Mouse (Mus musculus): ENCODE measurements around the gene Slc9a1.

DNA sequence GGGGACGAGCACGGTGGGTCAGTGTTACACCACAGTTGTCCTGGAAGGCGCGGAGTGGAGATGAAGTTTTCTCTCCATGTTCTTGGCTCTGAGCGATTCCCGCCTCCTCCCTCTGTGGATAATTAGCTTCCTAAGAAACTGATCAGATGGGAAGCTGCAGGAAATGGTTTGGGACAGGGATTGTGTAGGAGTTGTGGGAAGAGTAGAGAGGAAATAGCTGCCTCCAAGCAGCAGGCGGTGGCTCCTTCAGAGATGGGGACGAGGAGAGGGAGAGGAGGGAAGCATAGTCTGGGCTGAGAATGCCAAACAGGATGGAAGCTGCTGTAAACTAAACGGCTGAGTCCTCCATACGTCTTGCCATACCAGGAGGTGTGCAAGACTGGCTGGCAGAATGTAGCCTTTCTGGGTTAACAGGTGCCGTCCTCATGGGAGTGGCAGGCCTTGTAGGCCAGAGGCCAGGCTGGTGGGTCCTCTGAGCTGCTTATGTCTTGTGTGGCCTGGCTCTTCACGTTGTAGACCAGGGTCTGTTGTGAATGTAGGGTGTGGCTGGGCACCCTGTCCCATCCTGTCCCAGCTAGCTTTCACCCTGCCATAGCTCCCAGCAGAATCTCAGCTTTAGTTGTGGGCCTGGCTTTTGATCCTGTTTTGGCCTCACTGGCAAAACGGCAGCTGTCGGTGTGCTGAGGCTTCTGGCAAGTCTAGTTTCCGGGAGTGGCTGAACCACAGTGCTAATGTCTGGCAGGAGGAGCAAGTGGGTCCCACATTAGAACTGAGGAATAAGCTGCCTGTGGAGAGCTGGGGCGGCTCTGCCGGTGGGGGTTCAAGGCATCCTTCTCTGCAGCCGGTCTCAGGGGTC is 21.9 kb downstream of the Slc9a1 start:
- TF ChIP-seq CTCF (IDR thresholded peaks at IDR 0.05; ENCODE audit: control insufficient read depth, insufficient read depth, insufficient replicate concordance, low read depth, low read length) (no peak), POLR2A (IDR thresholded peaks at IDR 0.05; ENCODE audit: control insufficient read depth, low read depth, low read length) (no peak)

Data from testis, adult 2 months (tissue).